Mouse (Mus musculus): ENCODE results near the gene Ampd2.

Ampd2 gene

DNA sequence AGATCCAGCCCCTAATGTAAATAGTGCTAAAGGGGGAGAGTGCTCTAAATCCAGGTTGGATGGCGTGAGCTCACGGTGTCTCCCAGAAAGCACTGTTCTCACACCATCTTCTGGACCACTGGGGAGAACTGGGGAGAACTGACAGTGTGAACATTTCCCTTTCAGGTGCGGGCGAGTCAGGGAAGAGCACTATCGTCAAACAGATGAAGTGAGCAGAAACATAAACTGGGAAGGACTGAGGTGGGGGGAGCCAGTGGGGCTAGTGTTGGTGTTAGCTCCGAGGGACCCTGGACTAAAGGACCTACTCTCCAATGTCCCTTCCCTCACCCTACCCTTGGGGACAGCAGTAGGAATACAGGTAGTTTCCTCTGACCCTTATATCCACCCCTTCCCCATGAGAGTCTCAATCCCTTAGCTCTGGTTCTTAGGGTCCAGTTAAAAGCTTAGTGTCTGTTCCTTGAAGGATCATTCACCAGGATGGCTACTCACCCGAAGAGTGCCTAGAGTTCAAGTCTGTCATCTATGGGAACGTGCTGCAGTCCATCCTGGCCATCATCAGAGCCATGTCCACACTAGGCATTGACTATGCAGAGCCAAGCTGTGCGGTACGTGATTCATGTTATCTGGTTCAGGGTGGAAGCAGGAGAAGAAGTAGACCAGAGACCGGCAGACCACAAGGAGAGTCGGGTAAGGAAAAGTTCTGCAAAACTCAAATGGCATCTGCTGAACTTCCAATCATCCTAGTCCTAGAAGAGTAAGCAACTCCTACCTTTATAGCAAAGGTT is 8.7 kb upstream of the Ampd2 start:
- DNase-seq, result no peak

DNA sequence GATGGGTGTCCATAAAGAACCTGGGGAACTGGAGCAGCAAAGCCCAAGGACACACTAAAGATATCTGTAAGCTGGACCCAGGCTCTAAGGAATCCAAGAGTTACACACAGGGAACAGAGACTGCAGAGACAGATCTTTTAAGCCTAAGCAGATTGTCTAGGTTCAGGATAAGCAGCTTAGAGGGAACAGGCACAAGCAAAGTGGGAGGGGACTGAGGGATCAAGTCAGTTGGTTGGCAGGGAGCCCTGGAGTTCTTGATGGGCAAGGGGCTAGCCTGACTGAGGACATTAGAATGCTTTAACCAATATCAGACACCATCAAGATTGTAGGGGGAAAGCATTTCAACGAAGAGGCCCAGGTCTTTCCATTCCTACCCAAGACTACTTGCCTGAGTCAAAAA is 7.7 kb upstream of the Ampd2 start:
- DNase-seq, result no peak

DNA sequence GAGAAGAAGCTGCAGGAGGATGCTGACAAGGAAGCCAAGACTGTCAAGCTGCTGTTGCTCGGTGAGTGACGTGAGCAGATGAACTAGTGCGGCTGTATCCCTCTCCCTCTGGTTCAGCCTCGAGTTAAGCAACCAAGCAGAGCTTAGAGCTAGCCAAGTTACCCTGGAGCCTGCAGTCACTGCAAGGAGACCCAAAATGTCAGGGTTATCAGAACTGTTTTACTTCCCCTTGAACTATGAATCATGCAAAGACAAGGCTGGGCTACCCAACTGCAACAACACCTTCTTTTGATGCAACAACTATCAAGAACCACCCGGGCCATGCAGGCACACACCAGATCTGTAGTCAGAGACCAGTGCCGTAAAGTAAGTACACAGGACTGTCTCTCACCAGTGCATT is 6.9 kb upstream of the Ampd2 start:
- DNase-seq, result no peak

DNA sequence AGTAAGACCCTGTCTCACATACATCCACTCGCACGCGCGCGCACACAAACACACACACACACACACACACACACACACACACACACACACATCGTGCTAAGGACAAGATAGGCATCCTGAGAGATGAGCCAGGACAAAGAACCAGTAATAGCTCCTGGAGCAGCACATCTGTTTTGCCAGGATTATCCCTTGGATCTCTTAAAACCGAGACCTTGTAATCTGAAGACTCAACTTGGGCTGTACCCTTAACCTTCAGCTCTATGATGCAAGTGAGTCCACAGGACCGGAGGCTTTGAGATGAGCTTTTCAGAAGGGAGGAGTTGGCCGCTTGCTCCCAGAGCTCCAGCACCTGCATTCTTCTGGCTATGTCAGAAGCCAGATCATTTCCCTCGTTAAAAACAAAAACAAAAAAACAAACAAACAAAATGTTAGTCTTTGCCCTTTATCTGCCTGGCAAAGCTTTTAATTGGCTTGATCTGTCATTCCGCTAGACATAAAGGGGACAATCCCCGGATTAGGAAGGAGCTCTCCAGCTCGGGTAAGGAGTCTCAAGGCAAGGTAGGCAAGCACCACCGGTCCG is 6.2 kb upstream of the Ampd2 start, which contains the start of gene Gnat2:
Gene Gnat2 (plus strand): TSS at position 254 of the 580 bp plus-strand sequence.
- no peak for DNase-seq

DNA sequence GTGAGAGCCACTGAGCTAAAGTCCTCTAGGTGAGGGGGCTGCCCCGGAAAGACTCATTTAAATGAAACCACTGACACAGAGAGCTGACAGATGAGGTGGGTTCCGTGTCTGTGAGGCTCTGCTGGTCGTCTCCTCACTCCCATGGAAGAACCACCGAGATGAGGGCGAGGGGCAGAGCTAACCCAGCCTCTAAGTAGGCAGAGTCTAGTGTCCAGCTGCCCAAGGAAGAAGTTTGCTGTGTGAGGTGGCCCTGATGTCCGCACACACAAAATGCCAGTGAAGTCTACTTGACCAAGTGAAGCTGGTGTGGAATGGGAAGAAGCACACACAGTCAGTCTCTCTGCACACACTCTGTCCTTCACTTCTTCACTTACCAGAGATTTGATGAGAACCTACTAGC is 5.6 kb upstream of the Ampd2 start:
- no peak for DNase-seq

DNA sequence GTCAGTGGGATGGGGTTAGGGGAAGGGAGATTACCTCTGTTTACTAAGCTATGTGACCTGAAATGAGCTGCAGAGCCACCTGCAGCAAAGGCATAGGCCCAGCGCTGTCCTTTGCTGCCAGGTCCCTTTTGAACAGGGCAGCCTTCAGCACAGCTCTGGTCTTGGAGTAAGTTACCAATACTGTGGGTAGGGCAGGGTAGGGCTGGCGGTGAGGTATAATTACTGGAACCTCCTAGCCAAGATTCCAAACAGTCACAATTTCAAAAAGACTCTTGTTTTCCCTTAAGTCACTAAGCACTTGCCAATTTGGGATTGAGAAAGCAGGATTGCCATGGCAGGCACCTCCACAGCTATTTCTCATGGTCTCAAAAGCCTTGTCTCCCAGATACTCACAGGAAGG is 4.1 kb upstream of the Ampd2 start:
- DNase-seq, result no peak

DNA sequence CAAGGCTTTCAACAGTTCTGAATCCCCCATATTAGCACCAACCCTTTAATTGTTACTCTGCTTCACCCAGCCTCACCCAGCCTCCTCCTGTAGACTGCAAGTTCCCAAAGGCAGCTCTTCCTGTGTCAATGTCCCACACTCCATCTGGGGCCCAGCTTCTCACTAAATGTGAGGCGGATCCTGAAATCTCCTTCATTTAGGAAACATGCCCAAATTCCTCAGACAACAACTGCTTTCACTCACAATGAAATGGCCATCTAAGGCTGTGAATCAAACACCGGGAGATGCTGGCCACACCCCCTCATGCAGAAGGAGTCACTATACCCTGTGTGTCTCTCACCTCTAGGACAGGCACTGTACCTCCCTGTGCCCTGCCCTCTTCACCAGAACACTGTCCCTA is 3.5 kb upstream of the Ampd2 start:
- no peak for DNase-seq

DNA sequence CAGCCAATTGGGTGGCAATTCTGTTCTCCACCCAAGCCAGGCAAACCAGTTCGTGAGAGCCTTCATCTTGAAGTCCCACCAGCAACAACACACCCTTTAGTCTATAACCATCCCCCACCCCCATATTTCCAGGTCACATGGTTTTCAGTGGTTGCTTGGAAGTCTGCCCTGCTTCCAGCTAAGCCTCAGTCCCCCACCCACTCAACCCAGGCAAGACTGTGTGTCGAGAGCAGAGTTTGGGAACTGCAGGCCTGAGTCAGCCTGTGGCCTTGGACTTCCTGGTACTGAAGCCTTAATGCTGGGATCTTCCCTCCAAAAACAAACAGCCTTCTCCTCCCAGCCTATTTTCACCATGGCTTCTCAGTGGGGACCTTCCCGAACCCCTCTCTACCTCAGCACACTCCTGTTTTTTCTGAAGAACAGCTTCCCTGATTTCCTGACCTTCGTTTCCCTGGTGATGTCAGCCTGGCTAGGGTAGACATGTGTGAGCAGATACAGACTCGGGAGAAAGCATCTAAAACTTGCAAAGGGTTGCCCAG is 2.5 kb upstream of the Ampd2 start:
- no peak for DNase-seq

DNA sequence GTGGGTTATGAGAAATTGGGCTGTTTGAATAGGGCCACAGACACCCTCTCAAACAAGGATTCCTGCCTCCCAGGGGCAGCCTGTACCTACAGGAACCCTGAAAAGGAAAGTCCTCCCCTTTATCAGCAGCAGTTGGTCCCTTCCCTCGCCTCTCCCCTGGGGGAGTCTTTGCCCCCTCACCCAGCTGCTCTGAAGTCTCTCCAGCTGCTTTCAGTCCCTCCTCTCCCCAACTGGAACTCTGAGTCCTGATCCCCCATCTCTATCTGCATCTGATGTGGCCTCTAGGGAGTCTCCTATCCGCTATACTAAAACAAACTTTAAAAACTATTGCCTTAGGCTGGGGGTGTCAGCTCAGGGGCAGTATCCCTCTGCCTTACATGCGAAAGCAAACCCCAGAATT is 878 bp upstream of the Ampd2 start:
- DNase-seq, result peak; percentile 11

DNA sequence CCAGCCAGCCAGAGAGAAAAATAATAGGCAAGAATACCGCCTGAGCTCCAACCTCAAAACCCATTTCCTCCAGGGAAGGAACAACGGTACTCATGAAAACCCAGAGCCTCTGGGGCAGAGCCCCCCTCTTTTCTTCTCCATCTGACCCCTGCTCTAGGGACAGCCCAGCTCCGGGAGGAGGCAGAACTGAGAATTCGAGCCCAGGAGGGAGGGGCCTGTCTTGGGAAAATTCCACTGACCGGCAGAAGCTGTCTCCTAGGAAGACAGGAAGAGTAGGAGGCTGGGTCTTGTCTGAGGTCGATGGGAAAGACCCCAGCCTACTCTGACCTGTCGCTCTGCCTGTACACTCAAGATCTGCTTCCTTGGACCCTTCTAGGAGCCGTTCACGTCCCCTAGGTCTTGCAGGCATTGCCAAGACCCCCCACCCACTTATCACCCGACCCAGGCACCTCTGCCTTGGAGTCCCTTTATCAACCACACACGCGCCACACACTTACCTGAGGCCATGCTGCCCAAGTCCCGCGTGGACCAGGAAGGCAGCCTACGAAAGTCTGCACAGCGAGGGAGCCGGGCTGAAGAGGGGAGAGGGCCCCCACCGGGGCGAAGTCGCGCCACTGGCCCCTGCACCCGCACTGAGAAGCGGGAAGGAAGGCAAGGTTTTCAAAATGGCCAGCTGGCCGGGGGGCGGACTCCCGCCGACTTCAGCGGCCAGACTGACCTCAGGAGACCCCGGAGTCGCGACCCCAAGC is 556 bp downstream of the Ampd2 start:
- peak; percentile 87 for DNase-seq

DNA sequence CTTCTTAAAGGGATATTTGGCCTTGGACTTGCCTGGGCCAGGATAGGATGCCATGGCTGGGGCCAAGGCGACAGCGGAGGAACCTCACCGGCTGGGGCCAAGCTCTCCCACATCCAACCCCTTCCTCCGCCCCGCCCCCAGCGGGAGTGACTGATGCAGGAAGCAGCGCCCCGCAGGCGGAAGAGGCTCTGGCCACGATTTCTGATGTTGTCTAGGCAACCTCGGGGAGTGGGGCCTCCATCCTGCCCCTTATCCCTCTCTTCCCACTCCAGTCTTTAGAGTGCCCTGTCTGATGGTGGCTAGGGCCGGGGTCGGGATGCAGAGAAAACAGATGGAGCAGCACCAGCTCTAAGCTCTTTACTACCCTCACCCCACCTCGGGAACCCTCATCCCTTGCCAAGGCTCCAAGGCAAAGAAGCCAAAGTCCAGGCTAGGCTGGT is 1.1 kb downstream of the Ampd2 start:
- peak; percentile 94 for DNase-seq

DNA sequence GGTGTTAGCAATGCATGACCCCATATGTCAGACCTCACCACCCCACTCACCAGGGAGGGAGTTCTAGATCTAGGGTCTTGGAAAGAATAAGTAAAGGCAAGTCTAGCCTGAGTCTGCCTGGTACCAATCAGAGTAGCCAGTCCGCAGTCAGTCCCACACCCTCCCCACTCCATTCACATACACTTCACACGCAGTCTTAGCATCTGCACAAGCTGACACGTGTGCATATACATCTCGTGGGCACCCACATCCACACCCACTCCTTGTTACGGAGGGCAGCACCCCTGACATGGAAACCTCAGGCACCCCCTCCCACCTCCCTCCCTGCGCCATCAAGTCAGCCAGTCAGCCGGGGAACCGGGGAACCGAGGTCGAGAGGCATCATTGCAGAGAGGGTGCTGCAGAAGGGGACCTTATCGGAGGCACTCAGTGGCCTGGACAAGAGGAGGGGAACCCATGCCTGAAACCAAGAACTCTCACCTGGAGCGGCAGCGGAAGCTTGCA is 1.6 kb downstream of the Ampd2 start:
- no peak for DNase-seq

DNA sequence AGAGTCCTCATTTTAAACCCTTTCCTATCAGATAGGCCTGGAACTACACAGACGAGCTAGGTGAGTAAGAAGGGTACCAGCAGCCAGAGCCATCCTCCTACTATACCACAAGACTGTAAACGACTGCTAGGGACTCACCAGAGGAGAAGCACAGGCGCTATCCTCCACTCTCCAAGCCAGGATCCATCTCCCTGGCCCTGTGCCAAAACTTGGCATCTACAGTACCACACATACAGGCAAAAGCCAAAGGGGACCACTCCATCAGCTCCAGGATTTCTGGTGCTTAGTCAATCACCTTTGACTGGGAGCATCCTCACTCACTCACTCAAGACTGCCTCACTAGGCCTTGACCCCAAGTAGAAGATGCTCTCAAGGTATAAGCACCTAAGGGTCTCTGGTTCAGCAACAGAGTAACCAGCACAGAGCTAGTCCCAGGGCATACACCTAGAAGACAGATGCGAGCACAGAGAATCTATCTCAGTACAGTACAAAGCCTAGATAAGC is 2.5 kb downstream of the Ampd2 start:
- DNase-seq, result peak; percentile 61

DNA sequence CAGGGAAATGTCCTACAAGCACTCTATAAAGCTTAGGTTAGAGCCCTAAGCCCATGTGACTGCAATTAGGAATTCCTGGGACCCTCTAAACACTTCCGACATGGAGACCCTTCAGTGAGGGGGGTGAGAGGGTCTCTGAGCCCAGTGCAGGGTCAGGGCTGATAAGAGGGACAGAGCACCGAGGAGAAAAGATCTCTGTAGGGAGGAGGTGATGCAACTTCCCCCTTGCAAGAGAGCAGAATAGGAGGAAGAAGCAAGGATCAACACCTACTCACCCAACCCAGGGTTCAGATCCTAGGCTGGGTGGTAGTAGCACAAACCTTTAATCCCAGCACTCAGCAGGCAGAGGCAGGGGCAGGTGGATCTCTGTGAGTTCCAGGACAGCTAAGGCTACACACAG is 3.3 kb downstream of the Ampd2 start:
- DNase-seq, result no peak

DNA sequence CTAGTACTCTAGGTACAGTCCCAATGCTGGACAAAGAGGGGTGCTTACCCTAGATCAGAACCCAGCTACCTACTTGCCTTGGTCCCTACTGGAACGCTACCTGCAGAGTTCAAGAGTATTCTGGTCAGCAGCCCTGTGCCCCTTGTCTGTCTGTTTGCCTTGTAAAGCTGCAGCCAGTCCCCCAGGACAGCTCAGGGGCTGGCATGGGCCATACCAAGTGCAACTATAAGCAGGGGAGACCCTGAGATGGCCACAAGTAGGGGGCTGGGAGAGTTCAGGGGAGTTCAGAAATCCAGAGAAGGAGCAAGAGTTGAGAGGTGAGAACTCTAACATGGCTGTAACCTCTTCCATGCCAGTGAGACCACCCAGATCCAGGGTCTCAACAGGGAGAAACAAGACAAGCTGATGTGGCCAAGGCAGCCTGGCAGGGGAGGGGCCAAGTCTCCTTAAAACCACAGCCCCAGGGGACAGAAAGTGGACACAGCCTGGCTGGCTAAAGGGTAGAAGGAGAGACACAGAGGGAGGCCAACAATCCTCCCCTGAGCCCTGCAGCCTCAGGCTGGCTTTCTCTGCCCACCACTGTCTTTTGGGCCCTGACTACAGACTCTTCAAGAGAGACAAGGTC is 4.1 kb downstream of the Ampd2 start:
- DNase-seq, result no peak

DNA sequence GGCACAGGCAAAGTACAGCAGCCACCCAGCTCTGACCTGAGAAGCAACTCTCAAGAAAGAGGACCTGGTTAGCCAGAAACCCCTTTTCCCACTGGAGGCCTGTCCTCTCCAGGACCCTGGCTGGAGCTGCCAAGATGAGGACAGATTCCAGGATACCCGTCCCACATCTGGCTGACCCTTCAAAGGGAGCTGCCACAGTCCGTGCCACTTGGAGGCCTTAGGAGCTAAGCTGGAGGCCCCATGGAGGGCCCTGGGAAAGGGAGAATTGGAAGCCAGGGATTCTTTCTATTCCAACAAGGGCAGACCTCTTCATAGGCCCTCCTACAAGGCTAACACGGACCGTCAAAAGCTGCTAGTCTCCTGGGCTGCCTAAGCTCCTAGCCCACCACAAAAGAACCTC is 4.8 kb downstream of the Ampd2 start:
- DNase-seq, result no peak

DNA sequence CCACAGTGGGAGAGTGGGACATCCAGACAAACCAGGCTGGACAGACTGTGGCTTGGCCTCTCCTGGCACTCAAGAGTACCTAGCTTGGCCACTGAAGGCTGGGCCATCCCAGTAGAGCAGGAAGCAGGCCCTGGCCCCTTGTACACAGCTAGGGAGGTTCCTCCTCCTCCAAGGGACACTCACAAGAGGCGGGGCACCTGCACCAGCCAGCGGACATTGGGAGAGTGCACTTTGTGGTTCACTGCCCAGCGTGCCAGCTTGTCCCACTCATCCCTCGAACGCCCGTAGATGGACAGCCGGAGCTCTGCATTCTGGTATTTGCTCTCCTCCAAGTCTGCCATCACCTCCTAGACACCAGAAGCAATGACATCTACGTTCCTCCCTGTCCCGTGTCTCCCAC is 9.6 kb downstream of the Ampd2 start:
- DNase-seq, result no peak

DNA sequence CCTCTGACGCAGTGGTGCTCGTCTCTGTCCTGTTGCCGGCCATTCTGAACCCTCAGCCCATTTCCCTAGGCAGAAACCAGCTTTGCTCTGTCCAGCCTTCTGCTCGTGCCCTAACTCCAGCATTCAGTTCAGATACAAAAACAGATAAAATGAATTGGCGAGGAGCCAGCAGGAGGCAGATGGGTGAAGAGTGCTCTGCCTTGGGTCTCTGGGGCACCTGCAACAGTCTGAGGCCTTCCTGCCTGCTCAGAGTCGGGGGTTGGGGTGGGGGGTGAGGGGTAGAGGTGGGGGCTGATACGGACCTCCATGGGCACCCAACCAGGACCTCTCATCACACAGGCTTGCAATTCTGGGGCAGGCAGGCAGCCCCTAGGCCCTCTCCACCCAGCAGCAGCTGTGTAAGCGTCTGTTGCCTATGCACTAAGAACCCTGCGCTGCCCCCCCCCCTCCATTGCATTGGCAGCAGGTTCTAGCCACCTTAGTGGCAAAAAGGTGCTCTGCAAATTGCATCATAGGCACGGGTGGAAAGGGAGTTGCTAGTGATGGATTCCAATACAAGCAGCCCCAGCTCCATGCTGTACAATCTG is 13.4 kb downstream of the Ampd2 start:
- DNase-seq, result peak; percentile 35

DNA sequence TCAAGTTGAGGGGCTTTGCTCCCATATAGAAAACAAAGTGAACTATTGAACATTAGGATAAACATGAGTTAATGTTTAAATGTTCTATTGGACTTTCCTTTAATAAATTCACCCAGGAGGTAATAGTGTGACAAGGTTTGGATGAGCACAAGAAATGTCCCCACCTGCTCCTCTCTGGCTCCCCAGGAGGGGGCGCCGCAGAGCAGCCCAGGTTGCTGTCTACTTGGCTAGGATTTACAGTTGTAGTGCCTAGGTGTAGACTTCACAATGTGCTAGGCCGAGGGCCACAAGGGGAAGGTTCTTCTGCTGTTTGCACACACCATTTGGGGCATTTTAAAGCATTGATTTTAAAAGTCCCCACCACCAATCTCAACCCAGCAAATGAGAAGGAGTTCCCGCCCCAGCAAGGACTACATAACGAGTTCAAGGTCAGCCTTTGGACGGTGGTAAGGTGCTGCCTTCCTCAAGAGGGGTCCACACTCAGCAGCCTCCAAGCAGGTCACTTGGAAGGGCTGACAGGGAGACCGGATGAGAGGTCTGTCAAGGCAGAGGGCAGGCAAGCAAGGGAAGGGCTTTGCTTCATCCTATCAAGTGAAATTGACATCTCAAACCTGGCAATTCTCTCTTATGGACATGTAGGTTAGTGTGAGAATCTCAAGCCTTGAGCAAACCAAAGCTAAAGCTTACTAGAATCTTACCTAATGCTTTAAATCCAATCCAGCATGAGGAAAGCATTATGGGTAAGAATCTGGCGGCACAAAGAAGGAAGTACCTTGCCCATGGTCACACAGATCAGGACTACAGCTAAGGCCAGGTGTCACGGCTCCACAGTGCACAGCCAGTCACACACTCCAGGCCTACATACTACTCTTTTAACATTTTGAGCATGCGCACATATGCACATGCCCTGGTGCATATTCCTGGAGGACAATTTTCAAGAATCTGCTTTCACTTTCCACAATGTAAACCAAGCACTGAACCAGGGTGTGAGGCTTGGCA is 15.9 kb downstream of the Ampd2 start:
- peak; percentile 59 for DNase-seq

DNA sequence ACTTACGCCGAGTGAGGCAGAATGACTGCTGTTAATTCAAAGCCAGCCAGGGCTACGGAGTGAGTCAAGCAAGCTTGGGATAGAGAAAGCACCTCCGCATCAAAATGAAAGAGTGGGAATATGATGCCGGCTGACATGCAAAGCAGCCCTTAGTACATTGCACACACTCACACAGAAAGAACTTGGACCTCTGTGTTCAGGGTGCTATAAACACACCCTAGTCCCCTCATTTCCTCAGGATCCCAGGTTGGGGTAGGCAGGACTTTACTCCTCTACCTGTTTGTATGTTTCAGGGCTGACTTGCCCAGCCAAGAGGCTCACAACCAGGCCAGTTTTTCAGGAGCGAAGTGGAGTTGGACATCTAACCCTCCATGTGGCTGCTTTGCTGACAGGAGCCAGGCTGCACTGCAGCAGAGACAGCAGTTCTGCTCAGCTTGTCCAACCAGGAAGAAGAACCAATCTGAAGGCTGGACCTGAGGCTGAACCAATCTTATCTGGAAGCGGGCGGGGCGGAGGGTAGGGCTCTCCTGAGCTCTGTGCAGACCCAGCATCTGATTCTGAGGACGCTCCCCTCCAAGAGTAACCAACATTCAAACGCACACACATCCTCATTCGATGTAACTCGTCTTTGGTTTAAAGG is 17.1 kb downstream of the Ampd2 start:
- DNase-seq, result no peak

DNA sequence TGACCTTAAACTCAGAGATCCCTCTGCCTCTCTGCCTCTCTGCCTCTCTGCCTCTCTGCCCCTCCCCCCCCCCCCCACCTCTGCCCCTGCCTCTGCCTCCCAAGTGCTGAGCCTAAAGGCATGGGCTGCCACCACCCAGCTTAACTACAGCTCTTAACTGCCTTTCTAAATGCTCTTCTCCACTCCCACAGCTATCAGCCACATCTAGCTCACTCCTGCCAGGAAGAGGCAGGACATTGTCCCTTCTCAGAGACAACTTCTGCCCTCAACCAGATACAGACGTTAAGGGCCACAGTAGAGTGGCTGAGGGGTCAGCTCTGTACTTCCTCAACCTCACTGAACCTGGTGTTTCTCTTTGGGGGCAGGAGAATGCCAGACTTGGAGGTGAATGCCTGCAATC is 17.6 kb downstream of the Ampd2 start:
- DNase-seq, result no peak
